Mouse (Mus musculus): ENCODE data around the gene Ppy.

The Ppy gene

DNA sequence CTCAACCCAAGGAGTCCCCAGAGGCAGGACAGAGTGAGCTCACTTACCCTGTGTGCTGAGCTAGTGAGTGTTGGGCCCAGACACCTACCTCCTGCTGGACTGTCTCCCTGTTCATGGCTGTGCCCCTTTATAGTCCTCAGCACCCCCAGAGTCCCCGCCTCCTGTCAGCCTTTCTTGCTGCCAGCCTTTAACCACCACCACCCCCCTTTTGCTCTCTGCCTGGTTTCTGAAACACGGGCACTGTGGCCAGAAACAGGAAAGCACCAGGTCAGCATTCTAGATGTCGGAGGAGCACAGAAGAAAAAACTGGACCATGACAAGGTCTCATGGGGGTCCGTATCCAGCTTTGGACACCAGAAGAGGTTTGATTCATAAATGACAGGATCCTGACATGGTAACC is at the start of gene Ppy:
Ppy (minus strand) TSS at position 101 of the 400 bp plus-strand sequence.
- H3K4me3 ChIP-seq (replicated peaks; ENCODE audit: low read length): no peak within 1 kb of the TSS
- H3K36me3 ChIP-seq (ENCODE audit: insufficient read depth, low read length): no peaks in the 10 kb centered on the region
- TF ChIP-seq CTCF (conservative IDR thresholded peaks at IDR 0.05; ENCODE audit: low read length): no peak
- no peak for TF ChIP-seq NANOG (IDR thresholded peaks at IDR 0.05; ENCODE audit: borderline replicate concordance, low read length)
- TF ChIP-seq POU5F1 (IDR thresholded peaks at IDR 0.05; ENCODE audit: borderline replicate concordance, low read length): no peak
- H3K4me1 ChIP-seq (replicated peaks; ENCODE audit: low read depth, low read length): peaks cover 21% of the 10 kb centered on the region
- H3K27me3 ChIP-seq (ENCODE audit: insufficient read depth, low read length): peaks cover 84% of the 10 kb centered on the region
- no peaks in the 10 kb centered on the region for H3K9me3 ChIP-seq (ENCODE audit: low read length)

DNA sequence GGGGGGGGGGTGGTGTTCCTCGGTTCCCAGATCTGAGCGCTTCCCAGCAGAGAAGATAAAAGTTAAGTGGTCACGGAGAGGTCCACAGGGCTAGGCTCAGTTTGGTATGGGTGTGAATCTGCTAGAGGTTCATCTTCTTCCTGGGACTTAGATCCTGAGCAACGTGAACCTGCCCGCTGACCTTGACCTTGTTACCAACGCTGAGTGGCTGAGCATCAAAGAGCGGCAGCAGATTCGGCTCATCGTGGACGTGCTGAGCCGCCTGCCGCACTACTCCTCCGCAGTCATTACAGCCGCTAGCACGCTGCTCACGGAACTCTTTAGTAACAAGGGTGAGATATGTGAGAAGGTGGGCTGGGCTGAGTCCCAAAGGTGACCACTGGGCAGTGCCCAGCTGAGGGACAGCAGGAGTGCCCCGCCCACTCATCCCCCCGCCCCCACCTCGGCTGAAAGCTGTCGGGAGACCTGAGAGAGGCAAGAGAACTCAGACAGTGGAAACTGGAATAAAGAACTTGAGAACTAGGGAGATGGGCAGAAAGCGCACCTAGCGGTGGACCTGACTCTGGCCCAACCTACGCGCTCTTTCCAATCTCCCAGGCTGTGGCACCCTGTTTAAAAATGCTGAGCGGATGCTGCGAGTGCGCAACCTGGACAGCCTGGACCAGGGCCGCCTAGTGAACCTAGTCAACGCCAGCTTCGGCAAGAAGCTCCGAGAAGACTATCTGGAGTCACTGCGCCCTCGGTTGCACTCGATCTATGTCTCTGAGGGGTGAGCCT is 46.3 kb upstream of the Ppy start:
- peaks cover 67% of the 10 kb centered on the region for H3K4me1 ChIP-seq (replicated peaks; ENCODE audit: low read depth, low read length)
- no peak for TF ChIP-seq CTCF (conservative IDR thresholded peaks at IDR 0.05; ENCODE audit: low read length)
- no peak for TF ChIP-seq NANOG (IDR thresholded peaks at IDR 0.05; ENCODE audit: borderline replicate concordance, low read length)
- TF ChIP-seq POU5F1 (IDR thresholded peaks at IDR 0.05; ENCODE audit: borderline replicate concordance, low read length): no peak
- peaks cover 55% of the 10 kb centered on the region for H3K27me3 ChIP-seq (ENCODE audit: insufficient read depth, low read length)
- no peaks in the 10 kb centered on the region for H3K9me3 ChIP-seq (ENCODE audit: low read length)
- H3K4me3 ChIP-seq (replicated peaks; ENCODE audit: low read length): peak overlapping the region; percentile 76
- peaks cover 2% of the 10 kb centered on the region for H3K36me3 ChIP-seq (ENCODE audit: insufficient read depth, low read length)

DNA sequence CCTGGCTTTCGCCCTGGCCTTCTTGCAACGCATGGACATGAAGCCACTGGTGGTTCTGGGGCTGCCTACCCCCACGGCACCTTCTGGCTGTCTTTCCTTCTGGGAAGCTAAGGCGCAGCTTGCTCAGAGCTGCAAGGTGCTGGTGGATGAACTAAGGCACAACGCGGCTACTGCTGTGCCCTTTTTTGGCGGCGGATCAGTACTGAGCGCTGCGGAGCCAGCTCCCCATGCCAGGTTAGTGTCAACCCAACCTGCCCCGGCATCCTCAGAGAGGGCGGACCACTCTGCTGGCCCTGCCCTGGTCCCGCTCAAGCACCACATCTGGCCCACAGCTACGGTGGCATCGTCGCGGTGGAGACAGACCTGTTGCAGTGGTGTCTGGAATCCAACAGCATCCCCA is 45.4 kb upstream of the Ppy start:
- peak overlapping the region; percentile 76 for H3K4me3 ChIP-seq (replicated peaks; ENCODE audit: low read length)
- peaks cover 55% of the 10 kb centered on the region for H3K27me3 ChIP-seq (ENCODE audit: insufficient read depth, low read length)
- H3K36me3 ChIP-seq (ENCODE audit: insufficient read depth, low read length): no peaks in the 10 kb centered on the region
- H3K9me3 ChIP-seq (ENCODE audit: low read length): no peaks in the 10 kb centered on the region
- H3K4me1 ChIP-seq (replicated peaks; ENCODE audit: low read depth, low read length): peaks cover 58% of the 10 kb centered on the region
- TF ChIP-seq CTCF (conservative IDR thresholded peaks at IDR 0.05; ENCODE audit: low read length) (no peak), NANOG (IDR thresholded peaks at IDR 0.05; ENCODE audit: borderline replicate concordance, low read length) (no peak), POU5F1 (IDR thresholded peaks at IDR 0.05; ENCODE audit: borderline replicate concordance, low read length) (no peak)

DNA sequence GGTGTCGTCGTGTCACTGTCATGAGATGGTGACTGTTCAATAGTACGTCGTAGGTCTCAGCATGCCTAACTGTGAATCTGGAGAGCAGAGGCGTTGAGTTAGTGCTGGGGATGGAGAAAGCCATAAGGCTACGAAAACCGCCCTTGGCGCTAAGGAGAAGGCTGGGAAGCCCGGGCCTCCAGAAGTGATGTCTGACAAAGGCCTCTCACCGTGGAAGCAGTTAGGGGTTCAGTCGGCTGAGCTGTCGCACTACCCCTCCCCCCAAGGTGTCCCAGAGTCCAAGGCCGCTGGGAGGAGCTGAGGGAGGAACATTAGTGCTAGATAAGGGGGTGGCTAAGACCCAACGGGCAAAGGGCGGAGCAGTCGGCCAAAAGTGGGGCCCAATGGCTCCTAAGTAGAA is 44.9 kb upstream of the Ppy start:
- peaks cover 56% of the 10 kb centered on the region for H3K4me1 ChIP-seq (replicated peaks; ENCODE audit: low read depth, low read length)
- peak overlapping the region; percentile 76 for H3K4me3 ChIP-seq (replicated peaks; ENCODE audit: low read length)
- H3K27me3 ChIP-seq (ENCODE audit: insufficient read depth, low read length): peaks cover 55% of the 10 kb centered on the region
- no peaks in the 10 kb centered on the region for H3K9me3 ChIP-seq (ENCODE audit: low read length)
- H3K36me3 ChIP-seq (ENCODE audit: insufficient read depth, low read length): no peaks in the 10 kb centered on the region
- no peak for TF ChIP-seq POU5F1 (IDR thresholded peaks at IDR 0.05; ENCODE audit: borderline replicate concordance, low read length)
- no peak for TF ChIP-seq NANOG (IDR thresholded peaks at IDR 0.05; ENCODE audit: borderline replicate concordance, low read length)
- TF ChIP-seq CTCF (conservative IDR thresholded peaks at IDR 0.05; ENCODE audit: low read length): no peak

DNA sequence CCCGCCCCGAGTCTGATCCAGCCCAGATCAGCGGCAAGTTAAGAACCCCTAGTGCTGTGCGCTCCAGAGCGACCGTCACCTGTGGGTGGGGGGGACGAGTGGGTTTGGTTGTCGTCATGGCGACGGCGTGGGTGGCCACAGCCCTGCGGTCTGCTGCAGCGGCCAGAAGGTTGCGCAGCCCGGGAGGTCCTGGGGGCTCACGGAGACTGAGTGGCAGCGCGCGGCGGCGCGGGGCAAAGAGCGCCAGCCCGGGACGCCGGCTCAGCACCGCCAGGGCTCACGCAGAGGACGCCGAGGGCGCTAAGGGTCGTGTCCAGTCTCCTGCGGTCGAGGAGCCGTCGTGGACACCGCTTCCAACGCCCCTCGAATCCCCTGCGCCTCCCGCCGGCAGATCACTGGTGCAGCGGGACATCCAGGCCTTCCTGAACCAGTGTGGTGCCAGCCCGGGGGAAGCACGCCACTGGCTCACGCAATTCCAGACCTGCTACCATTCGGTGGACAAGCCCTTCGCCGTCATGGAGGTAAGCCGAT is 44.4 kb upstream of the Ppy start, which contains the start of gene Nags:
Nags (plus strand) TSS at position 43 of the 531 bp plus-strand sequence.
- Histone ChIP-seq H3K4me3 (replicated peaks; ENCODE audit: low read length) (peak within 1 kb of the TSS; percentile 76), H3K27me3 (ENCODE audit: insufficient read depth, low read length) (peaks cover 55% of the 10 kb centered on the region), H3K9me3 (ENCODE audit: low read length) (no peaks in the 10 kb centered on the region), H3K4me1 (replicated peaks; ENCODE audit: low read depth, low read length) (peaks cover 56% of the 10 kb centered on the region), H3K36me3 (ENCODE audit: insufficient read depth, low read length) (no peaks in the 10 kb centered on the region)
- no peak for TF ChIP-seq NANOG (IDR thresholded peaks at IDR 0.05; ENCODE audit: borderline replicate concordance, low read length)
- no peak for TF ChIP-seq POU5F1 (IDR thresholded peaks at IDR 0.05; ENCODE audit: borderline replicate concordance, low read length)
- TF ChIP-seq CTCF (conservative IDR thresholded peaks at IDR 0.05; ENCODE audit: low read length): no peak

DNA sequence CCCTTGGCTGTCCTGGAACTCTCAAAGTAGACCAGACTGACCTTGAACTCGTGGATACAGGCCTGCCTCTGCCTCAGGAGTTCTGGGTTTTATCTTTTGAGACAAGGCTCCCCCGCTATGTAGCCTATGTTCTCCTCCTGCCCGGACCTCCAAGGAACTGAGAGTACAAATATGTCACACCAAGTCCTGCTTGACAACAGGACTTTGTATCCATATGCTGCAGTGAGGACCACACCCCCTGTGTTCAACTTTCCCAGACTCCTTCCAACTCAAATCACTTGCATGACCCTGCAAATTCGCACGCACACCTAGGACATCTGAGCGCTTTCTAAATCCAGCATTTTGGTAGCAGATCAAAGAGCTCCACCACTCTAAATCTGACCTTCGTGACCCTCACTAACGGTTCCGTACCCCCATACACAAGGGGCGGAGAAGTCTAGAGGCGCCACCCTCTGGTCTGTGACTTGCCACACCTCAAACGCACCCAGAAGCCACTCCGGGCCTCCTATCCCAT is 43.9 kb upstream of the Ppy start:
- Histone ChIP-seq H3K4me1 (replicated peaks; ENCODE audit: low read depth, low read length) (peaks cover 56% of the 10 kb centered on the region), H3K36me3 (ENCODE audit: insufficient read depth, low read length) (no peaks in the 10 kb centered on the region), H3K4me3 (replicated peaks; ENCODE audit: low read length) (peak overlapping the region; percentile 76), H3K9me3 (ENCODE audit: low read length) (no peaks in the 10 kb centered on the region), H3K27me3 (ENCODE audit: insufficient read depth, low read length) (peaks cover 55% of the 10 kb centered on the region)
- TF ChIP-seq NANOG (IDR thresholded peaks at IDR 0.05; ENCODE audit: borderline replicate concordance, low read length) (no peak), CTCF (conservative IDR thresholded peaks at IDR 0.05; ENCODE audit: low read length) (no peak), POU5F1 (IDR thresholded peaks at IDR 0.05; ENCODE audit: borderline replicate concordance, low read length) (no peak)

DNA sequence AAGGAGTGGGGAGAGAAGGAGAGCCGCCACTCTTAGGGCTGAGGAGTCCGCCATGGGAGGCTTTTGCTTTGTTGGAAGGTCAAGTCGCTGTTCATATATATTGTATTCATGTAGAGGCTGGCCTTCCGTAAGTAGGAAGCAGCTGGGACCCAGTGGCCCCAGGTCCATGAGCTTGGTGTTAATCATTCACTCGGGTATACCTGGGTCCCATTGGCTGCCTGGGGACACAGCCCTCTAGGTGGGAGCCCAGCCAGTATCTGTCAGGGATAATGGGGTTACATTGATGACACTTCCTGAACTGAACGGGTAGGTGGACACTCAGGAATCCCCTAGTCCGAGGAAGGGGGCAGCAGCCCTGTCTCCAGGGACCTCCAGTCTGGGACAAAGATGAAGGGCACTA is 41.2 kb upstream of the Ppy start:
- Histone ChIP-seq H3K9me3 (ENCODE audit: low read length) (no peaks in the 10 kb centered on the region), H3K27me3 (ENCODE audit: insufficient read depth, low read length) (peaks cover 35% of the 10 kb centered on the region), H3K36me3 (ENCODE audit: insufficient read depth, low read length) (no peaks in the 10 kb centered on the region), H3K4me1 (replicated peaks; ENCODE audit: low read depth, low read length) (peaks cover 41% of the 10 kb centered on the region), H3K4me3 (replicated peaks; ENCODE audit: low read length) (no peak overlapping the region)
- TF ChIP-seq POU5F1 (IDR thresholded peaks at IDR 0.05; ENCODE audit: borderline replicate concordance, low read length) (no peak), CTCF (conservative IDR thresholded peaks at IDR 0.05; ENCODE audit: low read length) (no peak), NANOG (IDR thresholded peaks at IDR 0.05; ENCODE audit: borderline replicate concordance, low read length) (no peak)

DNA sequence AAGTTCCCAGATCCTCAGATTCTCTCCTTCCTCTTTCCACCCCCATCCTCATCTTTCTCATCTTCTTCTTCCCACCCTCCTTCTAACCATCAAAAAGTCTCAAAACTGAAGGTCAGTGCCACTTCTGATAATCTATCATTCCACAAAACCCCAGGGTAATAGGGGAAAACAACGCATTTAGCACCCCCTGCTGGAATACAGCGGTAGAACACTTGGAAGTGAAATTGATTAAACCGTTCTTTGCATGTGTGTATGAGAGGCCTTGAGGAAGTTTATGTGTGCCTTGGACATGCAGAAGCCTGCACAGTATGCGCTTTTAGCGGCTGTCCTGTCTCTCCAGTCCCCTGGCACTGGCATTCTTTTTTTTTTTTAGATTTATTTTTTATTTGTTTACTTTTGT is 39.4 kb upstream of the Ppy start:
- Histone ChIP-seq H3K4me1 (replicated peaks; ENCODE audit: low read depth, low read length) (peaks cover 35% of the 10 kb centered on the region), H3K36me3 (ENCODE audit: insufficient read depth, low read length) (no peaks in the 10 kb centered on the region)

More for the DNA sequence above, 39.4 kb upstream of the Ppy start:
- H3K4me3 ChIP-seq (replicated peaks; ENCODE audit: low read length): no peak overlapping the region
- TF ChIP-seq POU5F1 (IDR thresholded peaks at IDR 0.05; ENCODE audit: borderline replicate concordance, low read length) (no peak), NANOG (IDR thresholded peaks at IDR 0.05; ENCODE audit: borderline replicate concordance, low read length) (no peak), CTCF (conservative IDR thresholded peaks at IDR 0.05; ENCODE audit: low read length) (peak; percentile 77)
- no peaks in the 10 kb centered on the region for H3K9me3 ChIP-seq (ENCODE audit: low read length)
- H3K27me3 ChIP-seq (ENCODE audit: insufficient read depth, low read length): peaks cover 16% of the 10 kb centered on the region
